Mouse (Mus musculus): Measurements from ENCODE around the gene Tmem127.
"Not testable (repeated sequence)": the region's sequence is repeated elsewhere in the genome, so short reads cannot be mapped to it uniquely, and the experiment has no call there.

The Tmem127 gene

DNA sequence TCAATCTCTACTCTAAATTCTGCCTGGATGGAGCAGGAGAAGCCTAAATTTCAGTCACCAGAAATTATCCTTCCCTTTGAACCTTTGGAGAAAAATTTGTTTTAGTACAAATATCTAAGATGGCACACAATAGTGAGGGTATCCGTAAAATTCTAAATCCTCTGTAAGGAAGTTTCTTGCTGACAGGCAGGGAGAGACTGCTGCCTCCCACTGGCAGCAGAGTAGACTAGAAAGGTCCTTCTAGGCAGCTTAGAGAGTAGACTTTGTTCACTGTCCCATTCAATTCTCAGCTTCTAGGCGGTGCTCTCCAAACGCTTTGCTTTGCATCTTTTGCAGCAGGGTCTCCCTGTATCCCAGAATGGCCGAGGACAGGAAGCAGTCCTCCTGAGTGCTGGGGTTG lies 20.1 kb downstream of the Tmem127 start:
- no peak for DNase-seq (ENCODE audit: low spot score in 2 of 2)

DNA sequence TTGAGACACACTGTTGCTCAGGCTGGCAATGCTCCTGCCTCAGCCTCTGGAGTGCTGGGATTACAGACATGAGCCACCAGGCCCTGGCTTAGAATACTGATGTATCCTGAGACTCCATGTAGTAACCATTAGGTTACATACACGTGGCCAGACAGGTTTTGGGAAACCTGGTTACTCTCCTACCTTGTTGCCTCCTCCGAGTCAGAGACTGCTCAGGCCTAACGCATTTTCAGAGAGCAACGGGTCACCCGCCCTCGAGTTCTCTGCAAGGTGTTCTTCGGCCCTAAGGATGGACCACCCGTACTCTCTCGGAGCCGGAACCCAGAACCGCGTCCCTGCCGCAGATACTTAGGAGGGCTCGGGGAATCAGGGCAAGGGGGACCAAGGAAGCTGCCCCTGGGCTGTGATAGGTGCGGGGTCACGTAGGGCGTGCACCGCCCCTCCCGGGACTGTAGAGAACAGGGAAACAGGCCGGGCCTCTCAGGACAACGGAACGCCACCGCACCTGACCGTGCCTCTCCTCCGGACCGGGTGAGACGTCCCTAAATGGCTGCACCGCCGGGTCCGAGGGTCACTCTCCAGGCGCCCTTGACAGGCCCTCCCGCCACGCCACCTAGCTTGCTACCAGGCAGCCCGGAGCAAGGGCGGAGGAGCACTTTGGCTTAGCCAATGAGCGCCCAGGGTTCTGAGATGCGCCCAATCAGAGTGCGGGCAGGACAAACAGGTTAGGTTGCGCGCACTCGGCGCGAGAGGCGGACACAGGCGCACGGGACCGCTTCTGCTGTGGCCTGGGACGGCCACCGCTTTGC lies 22.0 kb downstream of the Tmem127 start, which contains the start of gene Stard7:
Gene Stard7, plus strand, starts transcription at position 728 of the 809 bp plus-strand sequence.
- DNase-seq (ENCODE audit: low spot score in 2 of 2) = peak; percentile 94 to 95

DNA sequence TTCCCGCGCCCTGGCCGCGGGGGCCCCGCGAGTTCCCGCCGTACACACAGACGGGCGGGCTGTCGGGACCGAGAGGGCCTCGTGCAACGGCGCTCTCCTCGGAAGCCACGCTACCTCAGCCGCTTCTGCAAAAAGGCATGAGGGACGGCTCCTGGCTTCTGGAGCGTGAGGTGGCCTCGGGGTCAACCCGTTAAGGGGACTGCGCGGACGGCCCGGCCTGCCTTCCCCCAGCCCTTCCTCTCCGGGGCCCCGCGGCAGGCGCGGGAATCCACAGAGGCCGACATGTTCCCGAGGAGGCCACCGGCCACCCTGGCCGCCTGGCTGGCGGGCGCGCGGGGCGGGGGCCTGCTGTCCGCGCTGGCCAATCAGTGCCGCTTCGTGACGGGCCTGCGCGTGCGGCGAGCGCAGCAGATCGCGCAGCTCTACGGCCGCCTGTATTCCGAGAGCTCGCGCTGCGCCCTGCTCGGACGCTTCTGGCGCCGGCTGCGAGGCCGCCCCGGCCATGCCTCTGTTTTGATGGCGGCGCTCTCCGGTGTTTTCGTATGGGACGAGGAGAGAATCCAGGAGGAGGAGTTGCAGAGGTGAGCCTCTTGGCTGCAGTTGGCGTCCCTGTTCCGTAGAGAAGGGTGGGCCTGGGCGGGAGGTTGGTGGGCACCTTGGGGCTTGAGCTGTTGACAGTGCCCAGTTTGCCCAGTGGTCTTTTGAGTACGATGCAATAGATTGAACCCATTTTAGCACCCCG lies 22.8 kb downstream of the Tmem127 start:
- DNase-seq (ENCODE audit: low spot score in 2 of 2) = peak; percentile 83 to 86

DNA sequence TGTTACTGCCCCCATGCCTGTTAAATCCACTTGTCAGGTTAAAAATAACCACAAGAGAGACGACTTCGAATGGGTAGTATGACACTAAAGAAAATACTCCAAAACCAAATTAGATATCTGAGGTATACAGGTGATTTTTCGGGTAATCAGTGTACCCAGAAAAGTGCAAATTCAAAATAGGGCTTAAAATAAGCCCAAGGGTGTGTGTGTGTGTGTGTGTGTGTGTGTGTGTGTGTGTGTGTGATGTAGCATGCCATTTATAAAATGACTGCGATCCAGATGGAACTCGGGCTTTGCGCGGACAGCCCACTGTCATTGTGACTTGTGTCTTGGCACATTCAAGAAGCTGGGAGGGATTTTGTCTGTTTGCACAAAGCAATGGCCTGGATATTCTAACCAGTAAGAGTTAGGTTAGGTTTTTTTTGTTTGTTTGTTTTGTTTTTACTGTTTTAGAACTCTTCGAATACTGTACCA lies 23.4 kb downstream of the Tmem127 start:
- DNase-seq (ENCODE audit: low spot score in 2 of 2) = no peak

DNA sequence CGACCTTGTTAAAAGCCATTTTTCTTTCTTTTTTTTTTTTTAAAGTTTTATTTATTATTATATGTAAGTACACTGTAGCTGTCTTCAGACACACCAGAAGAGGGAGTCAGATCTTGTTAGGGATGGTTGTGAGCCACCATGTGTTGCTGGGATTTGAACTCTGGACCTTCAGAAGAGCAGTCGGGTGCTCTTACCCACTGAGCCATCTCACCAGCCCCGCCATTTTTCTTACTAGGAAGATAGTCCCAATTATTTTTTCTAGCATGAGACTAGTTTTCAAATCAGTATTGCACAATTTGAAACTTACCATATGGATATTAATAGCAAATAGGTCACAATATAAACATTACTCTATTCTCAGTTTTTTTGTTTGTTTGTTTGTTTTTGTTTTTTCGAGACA lies 24.3 kb downstream of the Tmem127 start:
- DNase-seq (ENCODE audit: low spot score in 2 of 2) = not testable (repeated sequence)

DNA sequence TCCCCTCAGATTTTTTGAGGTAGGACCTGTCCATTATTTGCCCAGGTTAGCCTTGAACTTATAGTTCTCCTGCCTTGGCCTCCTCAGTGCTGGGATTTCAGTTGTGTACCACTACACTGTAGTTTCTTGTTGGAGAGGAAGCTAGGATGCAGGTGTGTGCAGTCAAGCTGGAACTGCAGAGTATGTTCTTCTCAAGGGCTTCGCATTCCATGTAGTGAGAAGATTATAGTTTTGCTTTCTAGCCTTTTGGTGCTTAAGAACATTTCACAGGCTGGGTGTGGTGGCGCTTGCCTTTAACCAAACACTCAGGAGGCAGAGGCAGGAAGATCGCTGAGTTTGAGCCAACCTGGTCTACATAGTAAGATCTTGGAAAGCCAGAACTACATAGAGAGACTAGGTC lies 25.1 kb downstream of the Tmem127 start:
- no peak for DNase-seq (ENCODE audit: low spot score in 2 of 2)

DNA sequence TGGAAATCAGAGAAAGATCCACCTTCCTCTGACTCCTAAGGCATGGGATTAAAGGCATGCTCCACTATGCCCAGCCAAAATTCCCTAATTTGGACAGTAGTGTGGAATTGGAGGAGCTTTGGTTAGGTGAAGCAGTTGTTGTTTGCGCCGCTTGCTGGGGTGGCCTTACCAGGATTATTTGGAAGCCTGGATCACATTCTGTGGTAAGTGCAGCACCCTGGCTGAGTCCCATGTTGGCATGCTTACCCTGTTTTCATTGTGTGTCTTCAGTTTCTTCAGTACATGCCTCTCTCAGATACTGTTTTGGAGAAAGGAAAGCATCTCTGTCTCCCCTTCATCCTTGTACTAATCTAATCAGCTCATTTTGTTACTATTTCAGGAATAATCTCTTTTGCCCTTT lies 26.9 kb downstream of the Tmem127 start:
- no peak for DNase-seq (ENCODE audit: low spot score in 2 of 2)

DNA sequence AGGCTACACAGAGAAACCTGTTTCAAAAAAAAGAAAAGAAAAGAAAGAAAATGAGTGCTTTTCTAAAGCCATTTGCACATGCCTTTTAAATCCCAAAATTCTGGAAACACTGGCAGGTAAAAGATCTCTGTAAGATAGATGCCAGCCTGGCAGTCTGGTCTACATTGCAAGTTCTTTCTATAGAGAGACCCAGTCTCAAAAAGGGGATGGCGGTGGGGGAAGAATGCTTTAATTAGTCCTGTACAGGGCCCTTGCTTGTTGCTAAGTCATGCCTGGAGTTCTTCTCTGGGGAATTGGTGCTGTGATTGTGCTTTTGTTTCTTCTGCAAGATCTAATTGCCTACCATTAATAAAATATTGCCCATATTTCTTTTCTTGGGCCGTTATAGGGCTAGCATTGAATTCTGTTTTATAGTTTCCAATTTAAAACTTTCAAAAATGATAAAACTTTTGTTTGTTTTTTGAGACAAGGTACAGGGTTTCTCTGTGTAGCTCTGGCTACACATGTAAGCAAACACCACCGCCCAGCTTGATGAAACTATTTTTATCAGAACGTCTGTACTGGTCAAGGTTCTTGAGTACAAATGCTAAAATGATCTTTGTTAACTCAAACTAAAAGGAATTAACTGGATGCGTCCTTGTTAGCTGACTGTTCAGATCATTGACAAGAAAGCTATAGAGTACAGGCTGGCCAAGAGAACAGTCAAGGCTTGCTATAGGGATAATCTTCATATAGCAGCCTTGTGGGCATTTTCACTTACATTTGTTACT lies 28.0 kb downstream of the Tmem127 start:
- no peak for DNase-seq (ENCODE audit: low spot score in 2 of 2)

DNA sequence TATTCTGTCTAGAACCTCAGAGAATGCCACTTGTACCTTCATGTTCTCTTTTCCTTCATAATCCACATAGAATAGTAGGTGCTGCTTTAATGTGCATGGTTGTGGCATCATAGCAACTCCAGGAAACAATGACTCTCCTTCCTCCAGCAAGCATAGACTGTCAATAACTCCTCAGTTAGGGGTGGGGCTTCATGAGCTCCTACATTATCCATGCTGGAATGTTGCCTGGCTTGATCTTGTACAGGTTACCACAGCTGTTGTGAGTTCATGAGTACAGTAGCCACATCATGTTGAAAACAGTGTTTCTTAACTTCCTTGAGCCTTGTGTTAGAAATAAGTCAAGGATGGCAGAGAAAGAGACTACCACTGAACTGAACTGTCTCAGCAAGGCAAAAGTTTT lies 30.5 kb downstream of the Tmem127 start:
- no peak for DNase-seq (ENCODE audit: low spot score in 2 of 2)

DNA sequence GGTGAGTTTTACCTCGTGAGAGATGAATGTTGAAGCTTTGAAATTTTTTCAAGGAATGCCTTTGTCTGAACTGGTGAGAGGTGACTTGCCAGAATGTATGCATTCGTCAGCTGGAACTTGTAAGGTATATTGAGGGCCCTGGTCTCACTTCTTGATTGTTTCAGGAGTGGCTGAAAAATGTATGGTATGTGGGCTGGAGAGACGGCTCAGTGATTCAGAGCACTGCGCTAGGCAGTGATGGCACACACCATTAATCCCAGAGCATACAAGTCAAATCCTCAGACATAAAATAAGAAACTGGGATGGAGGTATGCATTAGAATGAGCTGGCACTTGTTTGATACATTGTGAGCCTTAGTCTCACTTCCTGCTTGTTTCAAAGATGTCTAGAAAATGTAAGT lies 44.5 kb downstream of the Tmem127 start:
- no peak for DNase-seq (ENCODE audit: low spot score in 2 of 2)

DNA sequence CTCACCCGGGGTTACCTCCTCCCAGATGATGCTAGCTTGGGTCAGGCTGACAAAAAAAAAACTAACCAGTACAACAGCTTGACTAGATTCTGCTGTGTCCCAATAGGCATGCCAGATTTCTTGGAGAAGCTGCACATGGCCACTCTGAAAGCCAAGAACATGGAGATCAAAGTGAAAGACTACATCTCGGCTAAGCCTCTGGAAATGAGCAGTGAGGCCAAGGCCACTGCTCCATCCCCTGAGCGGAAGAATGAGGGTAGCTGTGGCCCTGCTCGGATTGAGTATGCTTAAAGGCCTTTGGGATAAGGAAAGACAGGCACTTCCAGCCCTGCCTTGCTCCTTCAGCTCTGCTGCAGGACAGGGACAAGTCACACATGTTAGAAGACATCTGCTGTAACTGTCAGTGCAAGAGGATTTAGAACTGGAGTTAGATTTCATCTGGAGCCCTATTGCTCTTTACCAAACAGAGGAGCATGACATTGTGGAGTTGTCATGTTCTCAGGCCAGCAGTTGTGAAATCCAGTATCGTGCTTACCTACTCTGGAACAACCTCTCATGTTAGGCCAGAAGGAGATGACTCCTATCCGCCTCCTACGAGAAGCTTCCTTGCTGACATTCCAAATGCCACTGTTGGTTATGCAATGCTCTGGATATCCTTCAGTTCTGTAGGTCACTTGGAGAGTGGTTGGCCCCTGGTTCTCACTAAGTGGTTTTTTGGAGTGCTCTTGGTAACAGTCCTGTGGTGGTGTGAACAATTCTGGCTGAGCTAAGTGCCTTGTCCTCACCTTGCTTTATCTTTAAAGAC lies 49.5 kb downstream of the Tmem127 start:
- no peak for DNase-seq (ENCODE audit: low spot score in 2 of 2)

DNA sequence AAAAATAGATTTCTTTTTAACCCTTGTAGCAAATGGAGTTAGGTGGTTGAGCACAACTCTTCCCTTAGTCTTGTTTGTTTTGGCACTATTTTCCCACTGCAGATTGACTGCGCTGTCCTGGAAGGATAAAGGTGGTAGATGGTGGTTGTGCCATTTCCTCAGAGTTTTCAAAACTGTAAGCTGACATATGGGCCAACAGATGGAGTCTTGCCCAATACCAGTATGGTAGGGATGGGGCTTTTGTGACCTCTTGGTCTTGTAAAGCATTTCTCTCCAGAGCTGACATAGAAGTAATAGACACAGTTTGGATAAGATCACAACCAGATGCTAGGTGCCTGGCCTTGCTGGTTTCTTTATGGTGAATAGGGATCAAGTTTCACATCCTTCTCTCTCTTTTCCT lies 50.3 kb downstream of the Tmem127 start:
- no peak for DNase-seq (ENCODE audit: low spot score in 2 of 2)

DNA sequence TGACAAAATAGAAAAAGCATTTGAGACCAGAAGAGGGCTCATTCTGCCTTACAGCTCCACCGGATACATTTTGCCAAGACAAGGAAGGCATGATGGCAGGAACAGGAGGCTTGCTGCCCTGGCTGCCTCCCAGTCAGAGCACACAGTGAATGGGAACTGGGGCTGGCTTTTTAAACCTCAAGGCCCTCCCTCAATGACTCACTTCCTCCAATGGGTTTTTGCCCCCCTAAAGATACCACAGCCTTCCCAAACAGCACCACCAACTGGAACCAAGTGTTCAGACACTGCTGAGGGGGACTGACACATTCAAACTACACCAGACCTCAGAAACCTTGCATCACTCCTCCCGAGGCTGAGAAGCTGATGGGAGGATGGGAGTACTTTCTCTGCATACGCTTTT lies 53.0 kb downstream of the Tmem127 start:
- DNase-seq (ENCODE audit: low spot score in 2 of 2) = no peak

DNA sequence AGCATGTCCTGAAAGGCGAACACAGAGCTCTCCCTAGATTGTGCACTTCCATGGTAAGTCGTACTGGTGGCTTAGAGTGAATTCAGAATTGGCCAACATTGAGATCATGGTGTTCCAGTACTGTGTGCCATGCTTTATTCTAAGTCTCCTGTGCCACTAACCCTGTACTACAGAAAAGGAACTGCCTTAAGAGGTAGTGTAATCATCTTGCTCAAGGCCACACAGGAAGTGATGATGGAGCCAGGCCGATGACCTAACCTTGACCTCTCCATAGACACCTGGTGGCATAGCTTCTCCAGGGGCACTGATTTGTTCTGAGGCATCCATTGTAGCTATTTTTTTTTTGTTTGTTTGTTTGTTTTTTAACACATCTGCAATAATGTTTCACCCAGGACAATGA lies 54.2 kb downstream of the Tmem127 start:
- no peak for DNase-seq (ENCODE audit: low spot score in 2 of 2)

DNA sequence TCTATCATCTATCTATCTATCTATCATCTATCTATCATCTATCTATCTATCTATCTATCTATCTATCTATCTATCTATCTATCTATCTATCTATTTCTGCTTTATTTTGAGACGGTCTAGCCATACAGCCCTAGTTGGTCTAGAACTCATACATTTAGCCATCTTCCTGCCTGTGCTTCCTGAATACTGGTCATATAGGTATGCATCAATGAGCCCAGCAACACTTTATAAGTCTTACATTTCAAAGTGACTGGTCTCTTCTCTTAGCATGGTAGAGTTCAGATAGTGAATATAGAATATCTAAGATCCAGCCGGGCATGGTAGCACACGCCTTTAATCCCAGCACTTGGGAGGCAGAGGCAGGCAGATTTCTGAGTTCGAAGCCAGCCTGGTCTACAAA lies 56.5 kb downstream of the Tmem127 start:
- DNase-seq (ENCODE audit: low spot score in 2 of 2) = not testable (repeated sequence)

DNA sequence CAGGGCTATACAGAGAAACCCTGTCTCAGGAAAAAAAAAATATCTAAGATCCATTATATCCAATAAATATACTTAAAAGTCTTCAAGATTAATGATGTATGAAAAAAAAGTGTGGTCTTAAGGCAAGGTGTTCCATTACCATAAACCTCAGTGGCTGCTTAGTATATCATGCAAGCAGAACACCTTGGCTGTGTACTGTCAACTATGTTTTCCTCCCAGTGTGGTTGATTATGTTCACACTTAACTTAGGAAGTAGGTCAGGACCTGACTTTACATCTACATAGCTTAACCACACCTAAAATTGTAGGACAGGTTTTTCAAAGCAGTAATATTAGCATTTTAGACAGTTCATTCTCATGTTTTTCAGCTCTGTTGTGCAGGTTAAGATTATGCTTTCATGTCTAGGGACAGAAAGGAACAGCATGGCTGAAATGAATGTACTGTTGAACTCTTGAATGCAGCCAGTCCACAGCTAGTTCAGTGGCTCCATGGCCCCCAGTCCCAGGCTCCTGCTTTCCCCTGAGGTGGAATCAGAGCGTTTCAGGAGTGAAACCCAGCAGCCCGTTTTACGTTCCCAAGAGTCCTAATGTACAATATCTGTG lies 57.0 kb downstream of the Tmem127 start:
- no peak for DNase-seq (ENCODE audit: low spot score in 2 of 2)

DNA sequence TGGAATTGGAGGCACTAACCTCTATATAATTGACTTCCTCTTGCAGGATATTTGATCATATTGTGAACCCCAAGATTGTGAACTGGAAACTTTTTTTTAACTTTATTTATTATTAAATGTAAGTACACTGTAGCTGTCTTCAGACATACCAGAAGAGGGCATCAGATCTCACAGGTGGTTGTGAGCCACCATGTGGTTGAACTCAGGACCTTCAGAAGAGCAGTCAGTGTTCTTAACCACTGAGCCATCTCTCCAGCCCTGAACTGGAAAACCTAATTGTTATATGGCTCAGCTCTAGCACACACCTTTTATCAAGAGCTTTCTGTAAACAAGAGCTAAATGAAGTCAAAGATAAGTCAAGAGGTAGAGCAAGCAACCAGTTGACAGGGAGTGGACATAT lies 58.4 kb downstream of the Tmem127 start:
- DNase-seq (ENCODE audit: low spot score in 2 of 2) = no peak

DNA sequence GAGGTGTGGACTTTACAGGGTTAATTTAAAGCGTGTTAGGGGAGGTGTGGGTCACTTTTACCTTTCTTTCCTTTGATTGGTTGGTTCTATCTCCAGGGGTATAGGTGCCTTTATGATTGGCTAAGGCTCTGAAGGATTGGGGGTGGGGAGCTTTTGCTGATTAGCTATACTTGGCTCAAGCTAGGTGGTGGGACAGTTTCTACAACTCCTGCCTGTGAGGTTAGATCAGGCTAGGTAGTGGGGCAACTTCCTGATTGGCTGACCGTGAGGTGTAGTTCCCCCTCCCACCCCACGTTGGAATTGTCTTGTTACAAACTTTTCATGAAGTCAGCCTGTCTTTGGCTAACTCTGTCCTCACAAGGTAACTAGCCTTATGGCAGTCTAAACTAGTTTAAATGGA lies 59.5 kb downstream of the Tmem127 start:
- no peak for DNase-seq (ENCODE audit: low spot score in 2 of 2)

DNA sequence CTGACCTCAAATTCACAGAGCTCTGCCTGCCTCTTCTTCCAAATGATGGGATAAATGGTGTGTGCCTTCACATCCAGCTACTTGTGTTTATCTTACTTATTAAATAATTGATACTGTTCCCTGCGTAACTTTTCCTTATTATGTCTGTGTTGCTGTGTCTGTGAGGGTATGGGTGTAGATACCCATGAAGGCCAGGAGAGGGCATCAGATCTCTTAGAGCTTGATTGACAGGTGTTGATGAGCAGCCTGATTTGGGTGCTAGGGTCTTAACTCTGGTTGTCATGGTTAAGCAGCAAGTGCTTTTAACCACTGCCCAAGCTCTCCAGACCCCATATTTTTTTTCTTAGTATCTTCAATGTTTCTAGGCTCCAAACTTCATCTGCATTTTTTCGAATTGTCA lies 61.0 kb downstream of the Tmem127 start:
- DNase-seq (ENCODE audit: low spot score in 2 of 2) = no peak

DNA sequence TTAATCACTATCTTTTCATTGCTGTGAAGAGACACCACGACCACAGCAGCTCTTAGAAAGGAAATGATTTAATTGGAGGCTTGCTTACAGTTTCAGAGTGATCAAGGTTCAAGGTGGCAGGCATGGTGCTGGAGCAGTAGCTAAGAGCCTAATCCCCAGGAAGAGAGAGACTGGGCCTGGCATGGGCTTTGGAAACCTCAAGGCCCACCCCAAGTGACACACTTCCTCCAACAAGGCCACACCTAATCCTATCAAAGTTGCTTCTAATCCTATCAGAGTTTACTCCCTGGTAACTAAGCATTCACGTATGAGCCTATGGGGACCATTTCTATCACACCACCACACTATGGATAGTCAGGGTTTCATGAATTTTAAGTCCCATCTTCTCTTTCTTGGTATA lies 62.5 kb downstream of the Tmem127 start:
- no peak for DNase-seq (ENCODE audit: low spot score in 2 of 2)

DNA sequence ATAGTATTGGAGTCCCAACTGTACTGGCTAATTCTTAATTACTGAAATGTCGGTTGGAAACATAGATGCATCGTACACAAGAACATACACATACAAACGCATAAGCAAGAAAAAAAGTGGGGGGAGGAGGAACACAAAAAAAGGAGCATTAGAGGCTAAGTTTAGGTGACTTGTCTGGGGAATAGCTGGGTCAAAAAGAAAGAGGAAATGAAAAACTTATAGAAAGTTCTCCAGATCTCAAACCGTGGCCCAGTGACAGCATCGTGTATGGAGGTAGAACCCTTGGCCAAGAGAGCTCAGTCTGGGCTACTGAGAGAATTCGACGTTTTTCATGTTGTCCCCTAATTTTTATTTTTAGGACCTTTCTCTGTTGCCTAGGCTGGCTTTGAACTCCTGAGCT lies 63.0 kb downstream of the Tmem127 start:
- no peak for DNase-seq (ENCODE audit: low spot score in 2 of 2)
